Mouse (Mus musculus) brown adipose tissue, adult 24 weeks (tissue): Measurements from ENCODE around the gene Bach2. TPM values are rescaled to one million over a fixed set of nuclear protein-coding genes. Genes with fewer than 3 reads are reported as not detected.

ENCODE experiments used
- H3K27ac ChIP-seq: fragments of 200-500 bp; replicated peaks from 2 replicates; pipeline ENCODE4 v1.5.1; 2012; ENCODE audit warnings: low read depth, mild to moderate bottlenecking, low read length
- H3K4me1 ChIP-seq: fragments of 200-500 bp; 2 replicates; pipeline ENCODE4 v1.6.1; 2012; ENCODE audit warnings: low read length, mixed read lengths; ENCODE audit not compliant: control insufficient read depth, insufficient read depth, insufficient read length
- H3K4me3 ChIP-seq: fragments of 200-500 bp; 2 replicates; pipeline ENCODE4 v1.5.1; 2012; ENCODE audit warnings: low read depth, mild to moderate bottlenecking, low read length, moderate library complexity; ENCODE audit not compliant: insufficient read depth
- polyA plus RNA-seq: library from polyadenylated mRNA; stranded (reverse); fragments of >200 nt; gene quantifications from 2 replicates; pipeline ENCODE4 v1.2.4, GENCODE M21; 2012; ENCODE audit not compliant: missing spikeins, insufficient read depth, insufficient read length

Bach2 gene
- polyA plus RNA-seq, 1 experiment = 1.2 TPM

GRCm38 (mm10) chr4:32551337-32551736 is 312.7 kb downstream of the Bach2 start:
- Histone ChIP-seq H3K4me3 (no peak overlapping the region), H3K4me1 (no peaks in the 10 kb centered on the region), H3K27ac (no peak overlapping the region)

GRCm38 (mm10) chr4:32555506-32555905 is 316.9 kb downstream of the Bach2 start:
- Histone ChIP-seq H3K4me3 (no peak overlapping the region), H3K27ac (no peak overlapping the region), H3K4me1 (no peaks in the 10 kb centered on the region)

- Histone ChIP-seq H3K4me3 (no peak overlapping the region), H3K4me1 (no peaks in the 10 kb centered on the region; the same call in 1 of the 2 replicates), H3K27ac (no peak overlapping the region)
These were observed 321.6 kb downstream of the Bach2 start for GRCm38 (mm10) chr4:32560246-32560645.

- no peak overlapping the region for H3K4me3 ChIP-seq
- no peaks in the 10 kb centered on the region; the same call in 1 of the 2 replicates for H3K4me1 ChIP-seq
- no peak overlapping the region for H3K27ac ChIP-seq
These were observed 322.3 kb downstream of the Bach2 start for GRCm38 (mm10) chr4:32560724-32561554.

- H3K27ac ChIP-seq = no peak overlapping the region
- H3K4me1 ChIP-seq = no peaks in the 10 kb centered on the region; the same call in 1 of the 2 replicates
- H3K4me3 ChIP-seq = no peak overlapping the region
These were observed 323.0 kb downstream of the Bach2 start for GRCm38 (mm10) chr4:32561555-32562095.

GRCm38 (mm10) chr4:32562319-32563115 is 323.9 kb downstream of the Bach2 start:
- H3K4me1 ChIP-seq = no peaks in the 10 kb centered on the region; the same call in 1 of the 2 replicates
- no peak overlapping the region for H3K27ac ChIP-seq
- no peak overlapping the region for H3K4me3 ChIP-seq

GRCm38 (mm10) chr4:32564416-32564815 is 325.8 kb downstream of the Bach2 start:
- Histone ChIP-seq H3K4me1 (peaks cover 2% of the 10 kb centered on the region; the same call in 1 of the 2 replicates), H3K27ac (peak overlapping the region; percentile 37), H3K4me3 (no peak overlapping the region)

- Histone ChIP-seq H3K4me1 (peaks cover 3% of the 10 kb centered on the region; the same call in 1 of the 2 replicates), H3K27ac (peak overlapping the region; percentile 37), H3K4me3 (no peak overlapping the region)
These were observed 326.3 kb downstream of the Bach2 start for GRCm38 (mm10) chr4:32564918-32565317.

GRCm38 (mm10) chr4:32569054-32569453 is 330.4 kb downstream of the Bach2 start:
- Histone ChIP-seq H3K27ac (no peak overlapping the region), H3K4me1 (0 out of 2 replicates have a peak, but pooled peaks cover 3% of the 10 kb centered on the region), H3K4me3 (no peak overlapping the region)

GRCm38 (mm10) chr4:32569995-32570938 is 331.7 kb downstream of the Bach2 start:
- Histone ChIP-seq H3K4me3 (no peak overlapping the region), H3K27ac (peak overlapping the region; percentile 31), H3K4me1 (0 out of 2 replicates have a peak, but pooled peaks cover 3% of the 10 kb centered on the region)

GRCm38 (mm10) chr4:32570939-32571317 is 332.3 kb downstream of the Bach2 start:
- H3K4me1 ChIP-seq = 0 out of 2 replicates have a peak, but pooled peaks cover 3% of the 10 kb centered on the region
- H3K4me3 ChIP-seq = no peak overlapping the region
- no peak overlapping the region for H3K27ac ChIP-seq

GRCm38 (mm10) chr4:32571441-32571840 is 332.8 kb downstream of the Bach2 start:
- Histone ChIP-seq H3K4me1 (0 out of 2 replicates have a peak, but pooled peaks cover 3% of the 10 kb centered on the region), H3K4me3 (no peak overlapping the region), H3K27ac (no peak overlapping the region)

GRCm38 (mm10) chr4:32572118-32572517 is 333.5 kb downstream of the Bach2 start:
- Histone ChIP-seq H3K27ac (no peak overlapping the region), H3K4me3 (no peak overlapping the region), H3K4me1 (0 out of 2 replicates have a peak, but pooled peaks cover 3% of the 10 kb centered on the region)

GRCm38 (mm10) chr4:32573586-32573985 is 335.0 kb downstream of the Bach2 start:
- Histone ChIP-seq H3K4me3 (no peak overlapping the region), H3K27ac (no peak overlapping the region), H3K4me1 (0 out of 2 replicates have a peak, but pooled peaks cover 3% of the 10 kb centered on the region)
